Comparison of ENCODE assay signal across 8 mouse cellular contexts in genomic region chr1:87508591-87509560, GRCm38 (mm10). TPM values are rescaled to one million over a fixed set of nuclear protein-coding genes. Genes with fewer than 3 reads are reported as not detected.
DNase-seq lines count a peak whose midpoint lies in the region; ATAC-seq and TF ChIP-seq lines count a peak whose summit lies in the region.

No protein-coding gene starts in this region.

- TF ChIP-seq EP300 in ES-Bruce4 (IDR thresholded peaks at IDR 0.05; ENCODE audit: insufficient read depth, low read depth, low read length), result no peak

- H3K27ac ChIP-seq in gastrocnemius, adult 2 months, result no peak overlapping the region
- H3K27ac ChIP-seq in ES-Bruce4 (ENCODE audit: insufficient read depth, low read length), result no peak overlapping the region
- no peak overlapping the region for H3K27ac ChIP-seq in heart, embryonic 16.5 days (ENCODE audit: low read length)
- no peak overlapping the region for H3K27ac ChIP-seq in limb, embryonic 15.5 days
- H3K27ac ChIP-seq in stomach, embryonic 14.5 days (ENCODE audit: low read length), result no peak overlapping the region

- H3K36me3 ChIP-seq in ES-Bruce4 (ENCODE audit: control insufficient read depth, insufficient read depth, low read length, poor library complexity, severe bottlenecking), result no peaks in the 10 kb centered on the region
- H3K36me3 ChIP-seq in heart, embryonic 16.5 days (ENCODE audit: control insufficient read depth, insufficient read depth), result no peaks in the 10 kb centered on the region
- H3K36me3 ChIP-seq in limb, embryonic 15.5 days, result no peaks in the 10 kb centered on the region
- no peaks in the 10 kb centered on the region for H3K36me3 ChIP-seq in stomach, embryonic 14.5 days (ENCODE audit: control insufficient read depth, insufficient read depth, low read length)

- H3K4me1 ChIP-seq in ES-Bruce4 (ENCODE audit: control insufficient read depth, insufficient read depth, low read length), result no peaks in the 10 kb centered on the region
- H3K4me1 ChIP-seq in heart, embryonic 16.5 days (ENCODE audit: control insufficient read depth, insufficient read depth, low read length), result peaks cover 9% of the 10 kb centered on the region
- H3K4me1 ChIP-seq in limb, embryonic 15.5 days, result peaks cover 17% of the 10 kb centered on the region
- H3K4me1 ChIP-seq in stomach, embryonic 14.5 days (ENCODE audit: control insufficient read depth, insufficient read depth, low read length), result peaks cover 9% of the 10 kb centered on the region

- H3K27me3 ChIP-seq in ES-Bruce4 (ENCODE audit: control insufficient read depth, insufficient read depth, low read length, poor library complexity, severe bottlenecking), result peaks cover 27% of the 10 kb centered on the region
- H3K27me3 ChIP-seq in heart, embryonic 16.5 days (ENCODE audit: control insufficient read depth, insufficient read depth, low read length), result peaks cover 48% of the 10 kb centered on the region
- peaks cover 63% of the 10 kb centered on the region for H3K27me3 ChIP-seq in limb, embryonic 15.5 days
- peaks cover 11% of the 10 kb centered on the region; the same call in 1 of the 2 replicates for H3K27me3 ChIP-seq in stomach, embryonic 14.5 days (ENCODE audit: control insufficient read depth, insufficient read depth, low read length)

- intact Hi-C loops in gastrocnemius, adult 2 months (cut with DNase I), result no loop called here
- intact Hi-C loops in gastrocnemius, postnatal 14 days (cut with DNase I; ENCODE audit: low total_unique reads), result no loop called here

- peak overlapping the region; percentile 99 for H3K4me2 ChIP-seq in heart, embryonic 16.5 days (ENCODE audit: low read depth, low read length)
- peak overlapping the region; percentile 100 for H3K4me2 ChIP-seq in limb, embryonic 15.5 days
- H3K4me2 ChIP-seq in stomach, embryonic 14.5 days (replicated peaks; ENCODE audit: low read depth, low read length), result peak overlapping the region; percentile 99

- DNase-seq in gastrocnemius, adult 2 months, result no peak
- no peak for DNase-seq in gastrocnemius, postnatal 14 days
- DNase-seq in adrenal gland, adult 2 months, result no peak
- DNase-seq in left cerebral cortex, adult 11 months (ENCODE audit: low spot score), result no peak

- TF ChIP-seq CTCF in gastrocnemius, adult 2 months (IDR thresholded peaks at IDR 0.05), result no peak
- no peak for TF ChIP-seq CTCF in ES-Bruce4 (IDR thresholded peaks at IDR 0.05; ENCODE audit: low read depth, low read length)

- H3K9ac ChIP-seq in ES-Bruce4 (ENCODE audit: low read depth, poor library complexity, severe bottlenecking), result peak overlapping the region; percentile 82; the same call in 1 of the 2 replicates
- no peak overlapping the region; the same call in 1 of the 2 replicates for H3K9ac ChIP-seq in heart, embryonic 16.5 days (ENCODE audit: low read length)
- no peak overlapping the region for H3K9ac ChIP-seq in limb, embryonic 15.5 days
- H3K9ac ChIP-seq in stomach, embryonic 14.5 days (replicated peaks; ENCODE audit: low read depth, low read length), result no peak overlapping the region

- peak overlapping the region; percentile 79 for H3K4me3 ChIP-seq in gastrocnemius, adult 2 months
- H3K4me3 ChIP-seq in ES-Bruce4 (ENCODE audit: low read depth, low read length), result peak overlapping the region; percentile 79
- H3K4me3 ChIP-seq in heart, embryonic 16.5 days (ENCODE audit: low read length), result peak overlapping the region; percentile 70
- H3K4me3 ChIP-seq in limb, embryonic 15.5 days, result peak overlapping the region; percentile 61
- peak overlapping the region; percentile 69 for H3K4me3 ChIP-seq in stomach, embryonic 14.5 days (ENCODE audit: low read depth, low read length)

- no peaks in the 10 kb centered on the region for H3K9me3 ChIP-seq in ES-Bruce4 (replicated peaks; ENCODE audit: control insufficient read depth, insufficient read depth, low read length, poor library complexity, severe bottlenecking)
- H3K9me3 ChIP-seq in heart, embryonic 16.5 days (replicated peaks; ENCODE audit: control insufficient read depth, low read length), result peaks cover 4% of the 10 kb centered on the region
- no peaks in the 10 kb centered on the region for H3K9me3 ChIP-seq in limb, embryonic 15.5 days
- H3K9me3 ChIP-seq in stomach, embryonic 14.5 days (ENCODE audit: control insufficient read depth, low read depth, low read length), result no peaks in the 10 kb centered on the region

- ATAC-seq in heart, embryonic 16.5 days (replicated peaks; ENCODE audit: extremely low read depth, insufficient read depth, low FRiP score), result no peak
- ATAC-seq in limb, embryonic 15.5 days (ENCODE audit: insufficient number of reproducible peaks, low FRiP score, low TSS enrichment, low read depth), result no peak
- ATAC-seq in stomach, embryonic 14.5 days (ENCODE audit: insufficient number of reproducible peaks, insufficient read depth, low FRiP score, low read depth), result no peak

- 16% methylated on average over 26 of the region's 26 CpGs for WGBS in heart, embryonic 16.5 days
- WGBS in limb, embryonic 15.5 days, result 18% methylated on average over 26 of the region's 26 CpGs
- WGBS in stomach, embryonic 14.5 days, result 19% methylated on average over 26 of the region's 26 CpGs

- TF ChIP-seq POLR2A in ES-Bruce4 (IDR thresholded peaks at IDR 0.05; ENCODE audit: insufficient read depth, low read length), result no peak

RNA-seq across cellular contexts. Expression of gene Neu2, which starts 0.8 kb away (rescaled TPM):
- total RNA-seq in gastrocnemius, adult 2 months (2021), result 10 to 100 TPM in 1 of 2 experiments, 1 to 10 TPM in 1; 8.9 to 11.7 TPM
- total RNA-seq in gastrocnemius, postnatal 14 days (2021), result 10 to 100 TPM; 14.8 to 21.9 TPM
- not detected in 2 replicates for polyA plus RNA-seq in ES-Bruce4 (2011; ENCODE audit: insufficient read depth, insufficient read length, low read depth, missing spikeins)
- polyA plus RNA-seq in heart, embryonic 16.5 days (2015; fragmentation: Nextera tagmentation; extraction: Ambion mirVana), result 1.7 and 2.5 TPM in 2 replicates
- polyA plus RNA-seq in limb, embryonic 15.5 days (2015; fragmentation: Nextera tagmentation; extraction: Ambion mirVana), result not detected in 2 replicates
- polyA plus RNA-seq in stomach, embryonic 14.5 days (2014; fragmentation: Nextera tagmentation; extraction: Ambion mirVana), result 2.3 and 2.8 TPM in 2 replicates
- total RNA-seq in adrenal gland, adult 2 months (2021), result not detected
- polyA plus RNA-seq in adrenal gland, adult 2 months (2012; rRNA removed), result not detected in 2 replicates

RNA-seq across cellular contexts. Expression of gene Snorc, which starts 38.8 kb away (rescaled TPM):
- not detected for total RNA-seq in gastrocnemius, adult 2 months (2021)
- not detected for total RNA-seq in gastrocnemius, postnatal 14 days (2021)
- not detected in 2 replicates for polyA plus RNA-seq in ES-Bruce4 (2011; ENCODE audit: insufficient read depth, insufficient read length, low read depth, missing spikeins)
- not detected in 2 replicates for polyA plus RNA-seq in heart, embryonic 16.5 days (2015; fragmentation: Nextera tagmentation; extraction: Ambion mirVana)
- 46.8 and 84.6 TPM in 2 replicates for polyA plus RNA-seq in limb, embryonic 15.5 days (2015; fragmentation: Nextera tagmentation; extraction: Ambion mirVana)
- 0.59 TPM in 1 of 2 replicates, not detected in the other for polyA plus RNA-seq in stomach, embryonic 14.5 days (2014; fragmentation: Nextera tagmentation; extraction: Ambion mirVana)
- not detected for total RNA-seq in adrenal gland, adult 2 months (2021)
- not detected in 2 replicates for polyA plus RNA-seq in adrenal gland, adult 2 months (2012; rRNA removed)

Comparison
In these comparisons a context has a peak if more than half of its experiments do, and no peak if none do; other contexts are left out.
1. RNA of gene Snorc, which starts 38.8 kb away (polyA plus RNA-seq): 46.8 to 84.6 TPM in limb, embryonic 15.5 days; 0.59 TPM in stomach, embryonic 14.5 days, not detected in heart, embryonic 16.5 days, not detected in ES-Bruce4 and not detected in adrenal gland, adult 2 months; every median in the first group is over 10 times any median in the second.
2. Peak in every context shown above with its lines, with median percentiles within 50 percentile points of each other: H3K4me3 ChIP-seq and H3K4me2 ChIP-seq.